Mouse (Mus musculus) left cerebral cortex, adult 11 months (tissue): Measurements from ENCODE around the gene Aym1.

Source experiments
- DNase-seq: peaks from one replicate; pipeline ENCODE4 v3.0.0; 2022; ENCODE audit warnings: low spot score

Gene Aym1

GRCm38 (mm10) chr5:113402702-113403101 is 45.6 kb downstream of the Aym1 start:
- DNase-seq = no peak

GRCm38 (mm10) chr5:113407346-113407745 is 50.3 kb downstream of the Aym1 start:
- no peak for DNase-seq
